Mouse (Mus musculus) heart, adult 11 months (tissue): ENCODE measurements around the gene Ccm2.

Experiments
- DNase-seq: peaks from one replicate; pipeline ENCODE4 v3.0.0; 2022

The Ccm2 gene

DNA sequence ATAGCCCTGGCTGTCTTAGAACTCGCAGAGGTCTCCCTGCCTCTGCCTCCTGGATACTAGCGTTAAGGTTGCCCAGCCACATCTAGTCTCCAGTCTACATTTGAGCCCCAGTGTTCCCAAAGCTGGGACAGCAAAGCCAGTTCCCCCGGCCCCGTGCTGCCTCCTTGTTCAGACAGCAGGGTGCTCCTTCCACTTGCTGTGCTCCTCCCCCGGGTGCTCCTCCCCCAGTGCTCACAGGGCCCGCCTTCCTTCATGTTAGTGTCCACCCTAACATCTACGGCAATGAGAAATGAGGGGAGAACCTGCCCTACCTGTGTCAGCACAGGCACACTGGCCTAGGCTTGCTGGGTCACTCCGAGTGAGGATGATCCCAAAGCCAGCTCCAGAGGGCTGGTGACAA, 39.1 kb downstream of the Ccm2 start:
- DNase-seq = no peak

- peak; percentile 93 for DNase-seq
Observed at GRCm38 (mm10) chr11:6586660-6587059, 40.0 kb downstream of the Ccm2 start.

GRCm38 (mm10) chr11:6587249-6587940, 40.7 kb downstream of the Ccm2 start:
- no peak for DNase-seq

- peak; percentile 90 for DNase-seq
Observed at GRCm38 (mm10) chr11:6588295-6588694, 41.6 kb downstream of the Ccm2 start.

- DNase-seq = no peak
Observed at GRCm38 (mm10) chr11:6589838-6590237, 43.2 kb downstream of the Ccm2 start.

DNA sequence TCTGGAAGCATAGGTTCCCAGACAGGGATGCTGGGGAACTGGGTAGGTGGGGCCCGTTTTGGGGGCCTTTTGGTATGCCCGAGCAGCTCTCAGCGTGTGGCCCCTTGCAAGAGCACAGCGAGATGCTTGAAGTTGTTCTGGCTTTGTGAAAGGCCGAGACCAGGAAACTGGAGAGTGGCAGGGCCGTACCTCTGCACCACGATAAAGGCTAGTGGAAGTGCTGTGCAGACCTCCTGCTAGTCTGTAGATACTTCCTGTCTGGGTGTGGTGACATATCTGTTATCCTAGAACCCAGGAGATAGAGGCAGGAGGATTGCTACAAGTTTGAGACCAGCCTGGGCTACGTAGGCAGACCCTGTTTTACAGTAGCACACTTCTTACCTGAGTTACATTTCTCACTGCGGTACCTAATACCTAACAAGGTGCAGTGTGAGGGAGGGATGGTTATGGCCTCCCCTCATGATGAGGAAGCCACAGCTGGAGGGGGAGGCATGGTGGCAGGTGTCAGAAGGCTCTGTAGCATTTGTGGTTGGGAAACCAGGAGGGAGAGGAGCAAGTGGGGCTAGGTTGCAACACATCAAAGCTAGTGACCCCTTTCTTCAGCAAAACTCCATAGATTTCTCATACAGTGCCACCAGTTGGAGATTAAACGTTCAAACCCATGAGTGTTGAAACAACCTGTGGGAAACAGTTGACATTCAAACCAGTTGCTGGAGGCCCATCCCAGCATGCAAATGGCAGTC, 44.4 kb downstream of the Ccm2 start:
- no peak for DNase-seq

- no peak for DNase-seq
Observed at GRCm38 (mm10) chr11:6593406-6593805, 46.7 kb downstream of the Ccm2 start.

GRCm38 (mm10) chr11:6594845-6595244, 48.2 kb downstream of the Ccm2 start:
- no peak for DNase-seq

- no peak for DNase-seq
Observed at GRCm38 (mm10) chr11:6595339-6595738, 48.7 kb downstream of the Ccm2 start.

DNA sequence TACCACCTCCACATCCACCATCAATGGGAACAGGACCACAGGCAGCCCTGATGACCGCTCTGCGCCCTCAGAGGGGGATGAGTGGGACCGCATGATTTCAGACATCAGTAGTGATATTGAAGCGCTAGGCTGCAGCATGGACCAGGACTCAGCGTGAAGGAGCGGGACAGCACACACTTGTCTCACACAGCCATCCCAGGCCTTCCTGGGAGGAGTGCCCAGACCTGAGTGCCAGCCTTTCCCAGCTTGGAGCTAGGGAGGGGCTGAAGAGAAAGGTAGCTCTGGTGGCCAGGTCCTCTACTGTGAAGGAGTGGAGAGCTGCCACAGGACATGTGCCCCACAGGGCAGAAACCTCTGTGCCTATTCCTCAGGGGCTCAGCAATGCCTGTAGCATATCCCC, 49.5 kb downstream of the Ccm2 start:
- DNase-seq = peak; percentile 88

GRCm38 (mm10) chr11:6596616-6597015, 49.9 kb downstream of the Ccm2 start:
- DNase-seq = peak; percentile 72

GRCm38 (mm10) chr11:6597523-6597922, 50.8 kb downstream of the Ccm2 start:
- DNase-seq = peak; percentile 89

- DNase-seq = peak; percentile 90
Observed at GRCm38 (mm10) chr11:6598191-6598889, 51.7 kb downstream of the Ccm2 start.

DNA sequence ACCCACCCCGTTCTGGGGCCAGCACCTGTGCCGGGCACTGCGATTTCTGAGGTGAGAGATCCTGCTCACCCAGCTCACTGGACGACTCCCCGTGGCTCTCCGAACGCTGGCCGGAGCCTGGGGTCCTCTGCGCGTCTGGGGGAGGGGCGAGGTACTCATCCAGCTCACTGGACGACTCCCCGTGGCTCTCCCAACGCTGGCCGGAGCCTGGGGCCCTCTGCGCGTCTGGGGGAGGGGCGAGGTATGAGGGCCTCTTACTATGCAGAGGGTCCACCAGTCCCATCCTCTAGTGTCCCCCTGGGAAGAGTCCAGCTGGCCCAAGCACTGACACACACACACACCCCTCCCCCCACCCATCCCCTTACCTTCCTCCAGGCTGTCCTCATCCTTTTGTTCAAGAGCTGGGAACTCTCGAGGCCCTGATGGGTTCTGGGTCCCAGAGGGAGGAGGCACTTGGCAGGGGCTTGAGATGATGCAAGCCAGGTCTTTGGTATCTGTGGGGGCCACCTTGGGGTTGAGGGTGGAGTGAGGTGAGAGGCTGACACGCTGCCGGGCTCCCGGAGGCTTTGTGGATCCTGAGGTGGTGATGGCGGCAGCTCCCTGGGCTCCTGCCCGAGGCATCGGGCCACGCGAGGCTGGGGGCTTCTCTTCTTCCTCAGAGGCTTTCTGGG, 52.5 kb downstream of the Ccm2 start:
- DNase-seq = peak; percentile 92

DNA sequence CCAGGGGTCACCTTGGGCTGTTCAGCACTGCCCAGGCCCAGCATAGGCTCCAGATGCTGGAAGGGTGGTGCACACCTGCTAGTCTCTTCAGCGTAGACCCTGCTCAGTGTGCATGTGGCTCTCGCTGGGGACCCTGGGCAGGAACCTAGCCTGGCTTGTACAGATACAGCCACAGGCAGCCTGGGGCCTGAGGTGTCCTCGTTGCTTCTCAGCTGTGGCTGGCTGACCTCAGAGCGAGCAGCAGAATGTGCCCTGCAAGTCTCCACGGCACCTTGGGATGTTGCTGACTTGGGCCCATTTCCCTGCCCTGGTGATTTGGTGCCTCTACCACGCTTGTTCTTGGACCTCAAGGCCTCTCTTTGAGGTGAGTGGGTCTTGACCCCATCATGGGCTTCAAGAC, 53.1 kb downstream of the Ccm2 start:
- DNase-seq = peak; percentile 88

DNA sequence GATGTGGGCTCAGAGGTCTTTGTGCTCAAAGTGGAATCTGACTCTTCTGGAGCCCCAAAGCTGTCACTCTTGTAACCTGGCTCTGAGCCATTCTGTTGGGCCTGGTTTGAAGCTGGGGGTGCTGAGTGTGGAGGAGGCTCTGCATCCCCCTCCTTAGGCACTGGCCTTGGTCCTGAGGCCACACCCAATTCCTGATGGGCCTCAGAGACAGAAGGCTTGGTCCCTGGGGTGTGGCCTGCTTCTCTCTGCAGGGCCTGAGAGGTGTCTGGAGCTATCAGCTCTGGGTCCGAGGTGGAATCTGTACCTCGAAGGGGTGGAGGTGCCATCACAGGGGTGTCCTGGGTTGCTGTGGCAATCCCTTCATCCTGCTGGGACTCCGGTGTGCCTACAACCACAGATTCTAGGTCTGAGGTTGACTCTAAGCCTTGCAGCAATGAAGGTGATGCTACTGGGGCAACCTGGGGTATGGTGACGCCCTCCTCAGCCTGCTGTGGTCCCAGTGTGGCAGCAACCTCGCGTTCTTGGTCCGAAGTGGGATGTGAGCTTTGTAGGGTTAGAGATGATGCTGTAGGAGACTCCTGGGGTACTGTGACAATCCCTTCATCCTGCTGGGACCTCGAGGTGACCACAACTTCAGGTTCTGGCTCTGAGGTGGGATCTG, 53.7 kb downstream of the Ccm2 start:
- peak; percentile 87 for DNase-seq

- DNase-seq = peak; percentile 89
Observed at GRCm38 (mm10) chr11:6601649-6602480, 55.2 kb downstream of the Ccm2 start.

GRCm38 (mm10) chr11:6602662-6603061, 56.0 kb downstream of the Ccm2 start:
- peak; percentile 91 for DNase-seq

- peak; percentile 89 for DNase-seq
Observed at GRCm38 (mm10) chr11:6603224-6603623, 56.5 kb downstream of the Ccm2 start.

DNA sequence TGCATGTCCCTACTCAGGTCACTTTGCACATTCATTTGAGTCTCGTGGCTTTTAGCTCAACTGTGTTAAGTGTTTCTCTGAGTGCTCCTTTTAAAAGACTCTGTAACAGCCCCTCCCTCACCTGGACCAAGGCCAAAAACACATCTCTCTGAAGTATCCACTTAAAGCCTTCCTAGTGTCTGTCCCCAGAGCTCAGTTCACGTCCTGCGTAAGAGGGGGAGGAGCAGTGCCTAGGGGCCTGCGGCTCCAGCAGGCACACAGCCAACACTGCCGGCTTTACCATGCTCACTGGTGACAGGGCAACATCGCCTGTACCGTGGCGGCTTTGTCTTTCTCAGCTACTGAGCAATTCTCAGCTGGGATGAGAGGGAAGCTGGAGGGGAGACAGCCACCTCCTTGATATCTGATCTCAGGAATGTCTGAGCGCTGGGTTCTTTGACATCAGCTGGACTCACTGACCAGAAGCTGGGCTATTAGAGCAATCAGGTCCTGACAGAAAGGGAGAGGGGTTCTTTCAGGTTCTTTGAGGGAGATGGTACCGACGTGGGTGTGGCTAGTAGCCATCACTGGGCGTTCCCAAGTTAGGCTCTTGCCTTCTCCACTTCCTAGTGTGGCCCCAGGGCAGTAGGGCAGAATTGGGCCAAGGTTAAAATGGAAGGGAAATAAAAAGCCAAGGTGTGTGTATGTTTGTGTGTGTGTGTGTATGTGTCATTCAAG, 57.4 kb downstream of the Ccm2 start:
- DNase-seq = peak; percentile 96

- DNase-seq = no peak
Observed at GRCm38 (mm10) chr11:6604604-6604936, 57.9 kb downstream of the Ccm2 start.
